Mouse (Mus musculus) frontal cortex, postnatal 36 days (tissue): Measurements from ENCODE around the gene Ncoa3.

Experiments
- DNase-seq, 2 experiments: peaks; one replicate each; pipeline ENCODE4 v3.0.0; 2022; ENCODE audit warnings: low spot score in 2 of 2

Gene Ncoa3

GRCm38 (mm10) chr2:166102893-166103292 is 110.5 kb downstream of the Ncoa3 start:
- no peak for DNase-seq

GRCm38 (mm10) chr2:166105911-166106310 is 113.5 kb downstream of the Ncoa3 start:
- DNase-seq: no peak

GRCm38 (mm10) chr2:166106631-166107030 is 114.2 kb downstream of the Ncoa3 start:
- DNase-seq: no peak

- no peak for DNase-seq
Measured at GRCm38 (mm10) chr2:166107911-166108310, 115.5 kb downstream of the Ncoa3 start.

GRCm38 (mm10) chr2:166108326-166108725 is 115.9 kb downstream of the Ncoa3 start:
- DNase-seq: peak; percentile 83 to 91

GRCm38 (mm10) chr2:166110764-166111163 is 118.3 kb downstream of the Ncoa3 start:
- no peak for DNase-seq

GRCm38 (mm10) chr2:166111238-166111637 is 118.8 kb downstream of the Ncoa3 start:
- DNase-seq: no peak

- no peak for DNase-seq
Measured at GRCm38 (mm10) chr2:166111831-166112250, 119.4 kb downstream of the Ncoa3 start.

GRCm38 (mm10) chr2:166112986-166113385 is 120.5 kb downstream of the Ncoa3 start:
- DNase-seq: no peak

GRCm38 (mm10) chr2:166115571-166116277 is 123.3 kb downstream of the Ncoa3 start:
- no peak for DNase-seq

GRCm38 (mm10) chr2:166116278-166116608 is 123.8 kb downstream of the Ncoa3 start:
- no peak for DNase-seq

GRCm38 (mm10) chr2:166116704-166117103 is 124.3 kb downstream of the Ncoa3 start:
- DNase-seq: no peak

- DNase-seq: no peak
Measured at GRCm38 (mm10) chr2:166119992-166120391, 127.6 kb downstream of the Ncoa3 start.

- DNase-seq: no peak
Measured at GRCm38 (mm10) chr2:166121681-166122355, 129.4 kb downstream of the Ncoa3 start.

GRCm38 (mm10) chr2:166122781-166123180 is 130.3 kb downstream of the Ncoa3 start:
- no peak for DNase-seq
